Mouse (Mus musculus) stomach, embryonic 16.5 days (tissue): Measurements from ENCODE around the gene Iglon5. TPM values are rescaled to one million over a fixed set of nuclear protein-coding genes. Genes with fewer than 3 reads are reported as not detected.
A peak's percentile ranks its signal among the peaks of the same experiment; 100 is the strongest.

Experiments
- ATAC-seq: fragments of 200-750 bp; cut with Nextera tagmentation; 2 replicates; pipeline ENCODE4 v1.8.0; 2017; ENCODE audit warnings: moderate number of reproducible peaks, moderate TSS enrichment; ENCODE audit not compliant: insufficient read depth, low FRiP score
- H3K27ac ChIP-seq: fragments of 300-500 bp; sonication (generic); 2 replicates; pipeline ENCODE4 v1.5.1; 2014; ENCODE audit warnings: low read length
- H3K27me3 ChIP-seq: fragments of 300-500 bp; sonication (generic); 2 replicates; pipeline ENCODE4 v1.6.1; 2014; ENCODE audit warnings: low read length, control low read depth, mixed read lengths; ENCODE audit not compliant: control insufficient read depth, insufficient read depth
- H3K36me3 ChIP-seq: fragments of 300-500 bp; sonication (generic); 2 replicates; pipeline ENCODE4 v1.6.1; 2014; ENCODE audit warnings: low read length; ENCODE audit not compliant: control insufficient read depth, insufficient read depth
- H3K4me1 ChIP-seq: fragments of 300-500 bp; sonication (generic); 2 replicates; pipeline ENCODE4 v1.6.1; 2014; ENCODE audit warnings: low read length, control low read depth, mixed read lengths; ENCODE audit not compliant: control insufficient read depth, insufficient read depth
- H3K4me2 ChIP-seq: fragments of 300-500 bp; sonication (generic); 2 replicates; pipeline ENCODE4 v1.6.1; 2014; ENCODE audit warnings: low read depth, low read length, mixed read lengths
- H3K4me3 ChIP-seq: fragments of 300-500 bp; sonication (generic); replicated peaks from 2 replicates; pipeline ENCODE4 v1.5.1; 2014; ENCODE audit warnings: mild to moderate bottlenecking, low read length
- H3K9ac ChIP-seq: fragments of 300-500 bp; sonication (generic); 2 replicates; pipeline ENCODE4 v1.6.1; 2014; ENCODE audit warnings: low read length
- H3K9me3 ChIP-seq: fragments of 300-500 bp; sonication (generic); replicated peaks from 2 replicates; pipeline ENCODE4 v1.6.1; 2016; ENCODE audit warnings: low read length, control low read depth; ENCODE audit not compliant: control insufficient read depth
- WGBS: fragments of 180-500 bp; shearing (Covaris S2); extraction: QIAGEN DNeasy Blood & Tissue Kit; methylation state at CpG from one replicate; pipeline ENCODE4 v1.1.7; 2014; 5-methylcytosine and 5-hydroxymethylcytosine counted together
- microRNA-seq: library from miRNA; unstranded; fragments of <30 nt; microRNA quantifications from one replicate; pipeline ENCODE4, GENCODE M21; 2016
- polyA plus RNA-seq: library from polyadenylated mRNA; unstranded; fragments of >200 nt; fragmentation: Nextera tagmentation; extraction: Ambion mirVana; gene quantifications from 2 replicates; pipeline ENCODE4 v1.2.1, GENCODE M21; 2015

The Iglon5 gene
- polyA plus RNA-seq, 1 experiment from 2014 or later, result 0.39 TPM

GRCm38 (mm10) chr7:43422995-43423617 lies 66.8 kb downstream of the Iglon5 start:
- Histone ChIP-seq H3K9ac (no peak overlapping the region), H3K4me2 (peak overlapping the region; percentile 5; the same call in 1 of the 2 replicates), H3K4me1 (no peaks in the 10 kb centered on the region), H3K9me3 (no peaks in the 10 kb centered on the region), H3K27ac (no peak overlapping the region), H3K27me3 (no peaks in the 10 kb centered on the region), H3K36me3 (no peaks in the 10 kb centered on the region), H3K4me3 (no peak overlapping the region)
- 13% methylated on average over 11 of the region's 11 CpGs for WGBS
- ATAC-seq, result peak; percentile 87

Small RNA genes lying within 50 kb of the gene (microRNA-seq; reads per million reads assigned to microRNA genes)
- gene Mir7051, result 0.50 reads per million

Other genes starting within 250 kb of the Iglon5 start
- 13.7 and 14.4 TPM in 2 replicates for gene Zfp715, start 176.8 kb downstream of the Iglon5 start, polyA plus RNA-seq
- gene Siglecf, start 138.7 kb downstream of the Iglon5 start, polyA plus RNA-seq, result 0.15 and 0.27 TPM in 2 replicates
- gene Siglecg, start 81.9 kb downstream of the Iglon5 start, polyA plus RNA-seq, result 0.26 and 0.45 TPM in 2 replicates
- 0.29 TPM in 1 of 2 replicates, not detected in the other for gene Lim2, start 62.4 kb downstream of the Iglon5 start, polyA plus RNA-seq
- 2.7 and 2.8 TPM in 2 replicates for gene Nkg7, start 53.0 kb downstream of the Iglon5 start, polyA plus RNA-seq
- not detected in 2 replicates for gene Cldnd2, start 49.3 kb downstream of the Iglon5 start, polyA plus RNA-seq
- gene Etfb, start 46.0 kb downstream of the Iglon5 start, polyA plus RNA-seq, result 365 and 382 TPM in 2 replicates
- gene Gm45233, start 45.9 kb downstream of the Iglon5 start, polyA plus RNA-seq, result 0.62 TPM in 1 of 2 replicates, not detected in the other
- 17.7 and 28.7 TPM in 2 replicates for gene Vsig10l, start 26.9 kb downstream of the Iglon5 start, polyA plus RNA-seq
- not detected in 2 replicates for gene 4931406B18Rik, start 15.9 kb upstream of the Iglon5 start, polyA plus RNA-seq
- 3.0 and 3.7 TPM in 2 replicates for gene Cd33, start 54.4 kb upstream of the Iglon5 start, polyA plus RNA-seq
- 3.5 and 3.6 TPM in 2 replicates for gene Zfp658, start 72.2 kb upstream of the Iglon5 start, polyA plus RNA-seq
- 11.3 and 12.9 TPM in 2 replicates for gene Zfp719, start 89.5 kb upstream of the Iglon5 start, polyA plus RNA-seq
- gene Zfp819, start 117.1 kb upstream of the Iglon5 start, polyA plus RNA-seq, result not detected in 2 replicates
- gene Ceacam18, start 144.6 kb upstream of the Iglon5 start, polyA plus RNA-seq, result 1.0 and 1.4 TPM in 2 replicates
- 2.2 and 2.6 TPM in 2 replicates for gene Siglece, start 170.1 kb upstream of the Iglon5 start, polyA plus RNA-seq
- 11.7 and 12.2 TPM in 2 replicates for gene Ctu1, start 181.9 kb upstream of the Iglon5 start, polyA plus RNA-seq
- gene Klk14, start 200.3 kb upstream of the Iglon5 start, polyA plus RNA-seq, result 0.28 and 1.1 TPM in 2 replicates
- gene Klk13, start 222.5 kb upstream of the Iglon5 start, polyA plus RNA-seq, result 17.6 and 46.1 TPM in 2 replicates